Mouse (Mus musculus) kidney, embryonic 15.5 days (tissue): Measurements from ENCODE around the gene Frmd6. TPM values are rescaled to one million over a fixed set of nuclear protein-coding genes. Genes with fewer than 3 reads are reported as not detected.

ENCODE experiments used
- ATAC-seq: fragments of 200-750 bp; cut with Nextera tagmentation; replicated peaks from 2 replicates; pipeline ENCODE4 v1.8.0; 2017; ENCODE audit warnings: moderate TSS enrichment; ENCODE audit not compliant: low FRiP score
- H3K27ac ChIP-seq: fragments of 300-500 bp; sonication (generic); 2 replicates; pipeline ENCODE4 v1.5.1; 2015; ENCODE audit warnings: mild to moderate bottlenecking, inconsistent platforms
- H3K27me3 ChIP-seq: fragments of 300-500 bp; sonication (generic); 2 replicates; pipeline ENCODE4 v1.6.1; 2015; ENCODE audit warnings: inconsistent platforms
- H3K36me3 ChIP-seq: fragments of 300-500 bp; sonication (generic); 2 replicates; pipeline ENCODE4 v1.6.1; 2015; ENCODE audit warnings: inconsistent platforms
- H3K4me1 ChIP-seq: fragments of 300-500 bp; sonication (generic); 2 replicates; pipeline ENCODE4 v1.6.1; 2015; ENCODE audit warnings: inconsistent platforms
- H3K4me2 ChIP-seq: fragments of 300-500 bp; sonication (generic); 2 replicates; pipeline ENCODE4 v1.6.1; 2015; ENCODE audit warnings: moderate library complexity, mild to moderate bottlenecking, inconsistent platforms
- H3K4me3 ChIP-seq: fragments of 300-500 bp; sonication (generic); replicated peaks from 2 replicates; pipeline ENCODE4 v1.5.1; 2015; ENCODE audit warnings: mild to moderate bottlenecking, inconsistent platforms
- H3K9ac ChIP-seq: fragments of 300-500 bp; sonication (generic); 2 replicates; pipeline ENCODE4 v1.6.1; 2015; ENCODE audit warnings: mild to moderate bottlenecking, inconsistent platforms
- H3K9me3 ChIP-seq: fragments of 300-500 bp; sonication (generic); replicated peaks from 2 replicates; pipeline ENCODE4 v1.6.1; 2016; ENCODE audit warnings: inconsistent platforms
- WGBS: fragments of 180-500 bp; shearing (Covaris S2); methylation state at CpG from one replicate; pipeline ENCODE4 v1.1.7; 2015; ENCODE audit warnings: mixed read lengths; 5-methylcytosine and 5-hydroxymethylcytosine counted together
- polyA plus RNA-seq: library from polyadenylated mRNA; unstranded; fragments of >200 nt; fragmentation: Nextera tagmentation; extraction: Ambion mirVana; gene quantifications from 2 replicates; pipeline ENCODE4 v1.2.1, GENCODE M21; 2015

Gene Frmd6
- polyA plus RNA-seq, 1 experiment from 2014 or later = 19.4 TPM

DNA sequence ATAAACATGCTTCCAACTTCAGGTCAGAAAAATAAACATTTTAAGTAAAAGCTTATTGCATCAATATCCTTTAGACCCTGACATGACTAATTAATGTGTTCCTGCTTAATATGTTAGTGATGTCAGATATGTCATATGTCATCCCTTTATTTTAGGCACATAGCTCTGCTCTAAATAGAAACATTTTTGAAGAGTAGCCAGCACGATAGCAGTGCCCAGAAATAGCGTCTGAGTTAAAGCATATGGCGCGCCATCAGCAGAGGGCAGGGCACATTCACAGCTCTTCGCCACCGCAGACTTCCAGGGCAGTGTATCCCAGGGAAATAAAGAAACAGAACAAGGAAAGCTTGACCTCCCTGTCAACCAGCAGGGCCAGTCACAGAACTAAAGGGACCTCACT lies 13.1 kb upstream of the Frmd6 start:
- Histone ChIP-seq H3K27ac (no peak overlapping the region), H3K36me3 (no peaks in the 10 kb centered on the region), H3K27me3 (no peaks in the 10 kb centered on the region), H3K9ac (no peak overlapping the region), H3K4me3 (no peak overlapping the region), H3K9me3 (no peaks in the 10 kb centered on the region), H3K4me2 (no peak overlapping the region), H3K4me1 (peaks cover 5% of the 10 kb centered on the region; the same call in 1 of the 2 replicates)
- 64% methylated on average over 6 of the region's 6 CpGs for WGBS
- 0 out of 2 replicates have a peak, but pooled peaks have one; percentile 29 for ATAC-seq

DNA sequence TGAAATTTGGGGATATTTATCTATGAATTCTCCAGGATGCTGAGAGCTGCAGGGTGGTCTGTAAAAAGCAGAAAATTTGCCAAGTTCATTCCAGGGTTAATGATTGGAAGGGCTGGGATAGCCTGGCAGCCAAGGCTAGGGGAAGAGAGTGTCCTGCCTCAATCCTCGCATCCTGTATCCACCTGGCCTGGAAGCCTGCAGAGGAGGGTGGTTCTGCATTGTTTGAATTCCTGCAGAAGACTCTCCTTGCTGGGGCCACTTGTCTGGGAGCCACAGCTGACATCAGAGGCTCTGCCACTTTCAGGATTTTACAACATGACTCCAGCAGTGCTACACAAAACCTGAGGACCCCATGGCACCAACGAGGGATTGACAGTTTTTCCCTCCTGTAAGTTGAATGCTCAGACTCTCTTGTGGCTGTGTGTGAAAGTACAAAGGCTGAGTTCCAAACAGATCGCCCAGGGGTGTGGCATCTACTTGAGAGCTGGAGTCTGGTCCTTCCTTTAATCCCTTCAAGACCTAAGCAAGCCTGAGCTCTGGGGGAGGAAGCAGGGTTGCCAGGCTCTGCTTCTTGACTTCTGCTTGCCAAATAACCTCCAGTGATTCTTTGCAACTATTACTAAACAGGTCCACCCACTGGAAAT lies 12.4 kb upstream of the Frmd6 start:
- no peaks in the 10 kb centered on the region for H3K27me3 ChIP-seq
- H3K9me3 ChIP-seq = no peaks in the 10 kb centered on the region
- H3K4me1 ChIP-seq = peaks cover 5% of the 10 kb centered on the region; the same call in 1 of the 2 replicates
- H3K27ac ChIP-seq = no peak overlapping the region
- H3K9ac ChIP-seq = no peak overlapping the region
- no peak for ATAC-seq
- H3K4me2 ChIP-seq = no peak overlapping the region
- no peaks in the 10 kb centered on the region for H3K36me3 ChIP-seq
- WGBS = 22% methylated on average over 3 of the region's 3 CpGs
- no peak overlapping the region for H3K4me3 ChIP-seq

DNA sequence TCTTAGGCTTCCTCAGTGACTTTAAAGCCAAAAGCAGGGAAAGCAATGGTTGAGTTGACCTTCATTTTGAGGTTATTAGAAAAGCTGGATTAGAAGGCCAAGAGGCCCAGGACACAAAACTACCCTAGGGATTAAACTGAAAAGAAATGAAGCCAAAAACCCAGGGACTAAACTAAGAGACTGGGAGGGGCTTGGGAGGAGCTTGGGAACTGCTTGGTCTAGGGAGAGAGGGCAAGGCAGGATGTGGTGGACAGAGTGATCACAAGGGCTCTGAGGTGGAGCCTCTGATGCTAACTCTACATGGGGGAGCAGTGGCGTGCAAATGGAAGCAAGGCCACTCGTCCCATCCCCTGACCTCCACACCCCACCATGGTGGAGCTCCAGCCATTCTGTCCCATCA lies 8.6 kb upstream of the Frmd6 start:
- no peak for ATAC-seq
- Histone ChIP-seq H3K4me2 (no peak overlapping the region), H3K9me3 (no peaks in the 10 kb centered on the region), H3K36me3 (no peaks in the 10 kb centered on the region), H3K27ac (no peak overlapping the region), H3K27me3 (no peaks in the 10 kb centered on the region), H3K9ac (no peak overlapping the region), H3K4me1 (peaks cover 5% of the 10 kb centered on the region; the same call in 1 of the 2 replicates), H3K4me3 (no peak overlapping the region)
- WGBS = 86% methylated on average over 2 of the region's 2 CpGs

DNA sequence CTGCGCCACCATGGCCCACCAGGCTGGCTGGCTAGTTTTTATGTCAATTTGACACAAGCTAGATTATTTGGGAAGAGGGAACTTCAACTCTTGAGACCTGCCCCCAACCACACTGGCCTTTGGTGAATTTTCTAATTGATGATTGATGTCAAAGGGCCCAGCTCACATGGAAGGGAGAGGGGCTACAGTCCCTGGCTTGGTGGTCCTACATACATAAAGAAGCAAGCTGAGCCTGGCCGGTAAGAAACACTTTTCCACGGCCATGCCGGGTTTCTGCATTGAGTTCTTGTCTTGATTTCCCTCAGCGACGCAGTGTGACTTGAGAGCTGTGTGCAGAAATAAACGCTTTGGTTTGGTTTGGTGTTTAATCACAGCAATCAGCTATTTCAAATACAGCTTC lies 1.3 kb upstream of the Frmd6 start:
- H3K36me3 ChIP-seq = no peaks in the 10 kb centered on the region
- peak overlapping the region; percentile 88 for H3K4me3 ChIP-seq
- H3K4me2 ChIP-seq = peak overlapping the region; percentile 81
- ATAC-seq = no peak
- H3K4me1 ChIP-seq = peaks cover 26% of the 10 kb centered on the region
- H3K9ac ChIP-seq = peak overlapping the region; percentile 69; the same call in 1 of the 2 replicates
- 53% methylated on average over 7 of the region's 7 CpGs for WGBS
- H3K27me3 ChIP-seq = no peaks in the 10 kb centered on the region
- H3K9me3 ChIP-seq = no peaks in the 10 kb centered on the region
- no peak overlapping the region for H3K27ac ChIP-seq

DNA sequence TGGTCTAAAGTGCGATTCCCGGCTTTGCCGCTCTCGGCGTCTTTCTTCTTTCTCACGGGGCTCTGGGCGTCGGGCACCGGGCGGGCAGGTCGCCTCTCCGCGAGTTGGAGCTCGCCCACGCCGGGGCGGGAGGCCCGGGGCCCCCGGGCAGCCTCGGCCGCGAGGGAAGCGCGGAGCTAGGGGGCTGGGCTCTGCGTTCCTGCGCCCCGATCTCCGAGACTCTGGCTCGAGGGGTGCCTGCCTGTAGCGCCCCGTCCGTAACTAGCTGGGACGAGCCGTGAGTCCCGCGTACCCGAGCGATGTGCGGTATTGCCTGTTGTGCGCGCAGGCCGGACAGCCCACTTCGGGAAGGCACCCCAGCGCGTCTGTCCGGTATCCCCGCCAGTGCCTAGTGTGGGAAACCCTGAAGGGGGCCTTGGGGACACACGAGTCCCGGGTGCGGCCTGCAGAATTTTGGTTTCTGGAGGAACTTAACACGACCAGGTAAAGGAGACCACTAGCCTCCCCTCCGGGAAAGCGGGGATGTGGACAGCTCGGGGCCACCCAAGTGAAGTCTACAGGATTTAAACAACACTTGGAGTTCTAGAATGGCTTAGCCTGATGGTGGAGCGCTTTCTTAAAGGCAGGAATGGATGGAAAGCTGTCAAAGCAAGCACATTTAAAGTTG lies 470 bp downstream of the Frmd6 start:
- peak overlapping the region; percentile 81 for H3K4me2 ChIP-seq
- peak overlapping the region; percentile 88 for H3K9ac ChIP-seq
- H3K4me1 ChIP-seq = peaks cover 35% of the 10 kb centered on the region
- 0% methylated on average over 55 of the region's 55 CpGs for WGBS
- peak overlapping the region; percentile 88 for H3K4me3 ChIP-seq
- H3K27ac ChIP-seq = peak overlapping the region; percentile 98
- peak; percentile 67; the same call in 1 of the 2 replicates for ATAC-seq
- H3K27me3 ChIP-seq = no peaks in the 10 kb centered on the region
- H3K36me3 ChIP-seq = no peaks in the 10 kb centered on the region
- H3K9me3 ChIP-seq = no peaks in the 10 kb centered on the region

DNA sequence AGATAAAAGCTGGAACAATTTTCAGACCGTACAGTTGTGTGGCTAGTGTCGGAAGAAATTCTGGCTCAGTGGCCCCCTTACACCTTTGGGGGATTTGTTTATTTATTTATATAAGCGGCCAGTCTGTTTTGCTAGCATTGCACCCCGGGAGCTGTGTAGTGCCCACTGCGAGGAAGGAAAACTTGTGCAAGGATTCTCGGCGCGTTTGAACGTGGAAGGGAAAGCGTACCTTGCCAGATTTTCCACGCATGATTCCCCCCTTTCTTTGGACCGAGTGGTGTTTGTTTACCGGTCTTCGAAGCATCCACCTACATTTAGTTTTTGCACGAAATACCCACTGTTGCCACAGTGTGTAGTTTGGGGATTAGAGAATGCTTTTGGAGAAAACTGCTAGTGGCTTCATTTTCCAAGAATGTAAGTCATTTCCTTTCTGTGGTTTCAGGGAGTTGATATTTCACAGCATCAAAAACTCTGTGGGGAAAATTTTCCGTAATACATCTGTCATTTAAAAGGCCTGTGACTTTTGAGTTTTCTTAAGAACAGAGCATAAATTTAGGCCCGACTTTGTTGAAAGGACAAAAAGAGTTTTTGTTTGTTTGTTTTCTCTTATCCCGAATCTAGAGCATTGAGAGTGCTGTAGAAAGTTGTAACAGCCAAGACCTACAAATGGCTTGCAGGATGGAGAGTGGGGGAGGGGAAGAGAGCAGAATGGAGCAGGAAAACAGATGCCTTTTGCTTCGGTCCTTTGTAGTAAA lies 1.2 kb downstream of the Frmd6 start:
- no peak for ATAC-seq
- Histone ChIP-seq H3K4me3 (peak overlapping the region; percentile 88), H3K27ac (peak overlapping the region; percentile 98), H3K9me3 (no peaks in the 10 kb centered on the region), H3K27me3 (no peaks in the 10 kb centered on the region), H3K4me1 (peaks cover 35% of the 10 kb centered on the region), H3K36me3 (no peaks in the 10 kb centered on the region), H3K4me2 (peak overlapping the region; percentile 81), H3K9ac (peak overlapping the region; percentile 88)
- WGBS = 2% methylated on average over 19 of the region's 19 CpGs

DNA sequence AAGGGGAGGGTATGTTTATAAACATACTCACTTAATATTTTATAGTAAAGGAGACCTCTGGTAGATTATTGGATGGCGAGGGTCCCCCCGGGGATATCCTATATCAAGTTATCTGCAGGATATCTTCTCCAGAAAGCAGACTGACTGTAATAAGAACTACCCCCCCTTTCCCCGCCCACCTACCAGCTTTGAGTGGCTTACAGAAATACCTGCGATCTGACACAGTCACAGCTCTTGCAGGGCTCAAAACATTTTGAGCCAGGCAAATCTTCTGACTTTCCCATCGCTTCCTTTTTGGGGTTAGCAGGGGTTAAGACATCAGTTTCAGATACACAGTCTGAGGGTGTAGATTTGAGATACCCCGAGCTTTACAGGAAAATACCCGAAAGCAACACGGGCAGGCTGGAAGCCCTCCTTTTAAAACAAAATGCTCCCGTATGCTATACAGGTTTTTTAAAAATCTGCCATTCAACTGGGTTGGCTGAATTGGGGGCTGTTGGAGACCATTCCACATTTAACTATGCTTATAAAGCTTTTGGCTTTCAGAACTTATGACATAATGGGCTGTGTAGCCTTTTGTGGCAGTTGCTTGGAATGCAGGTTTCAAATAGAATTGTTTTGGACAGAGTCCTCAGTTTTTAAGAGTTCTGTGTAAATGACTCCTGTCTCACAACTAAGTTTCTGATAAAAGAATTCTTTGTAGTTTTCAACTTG lies 2.0 kb downstream of the Frmd6 start:
- WGBS = 21% methylated on average over 9 of the region's 9 CpGs
- no peak overlapping the region for H3K9ac ChIP-seq
- no peaks in the 10 kb centered on the region for H3K9me3 ChIP-seq
- H3K27ac ChIP-seq = peak overlapping the region; percentile 98; the same call in 1 of the 2 replicates
- ATAC-seq = no peak
- H3K27me3 ChIP-seq = no peaks in the 10 kb centered on the region
- peak overlapping the region; percentile 88 for H3K4me3 ChIP-seq
- no peaks in the 10 kb centered on the region for H3K36me3 ChIP-seq
- H3K4me1 ChIP-seq = peaks cover 35% of the 10 kb centered on the region
- H3K4me2 ChIP-seq = peak overlapping the region; percentile 81

DNA sequence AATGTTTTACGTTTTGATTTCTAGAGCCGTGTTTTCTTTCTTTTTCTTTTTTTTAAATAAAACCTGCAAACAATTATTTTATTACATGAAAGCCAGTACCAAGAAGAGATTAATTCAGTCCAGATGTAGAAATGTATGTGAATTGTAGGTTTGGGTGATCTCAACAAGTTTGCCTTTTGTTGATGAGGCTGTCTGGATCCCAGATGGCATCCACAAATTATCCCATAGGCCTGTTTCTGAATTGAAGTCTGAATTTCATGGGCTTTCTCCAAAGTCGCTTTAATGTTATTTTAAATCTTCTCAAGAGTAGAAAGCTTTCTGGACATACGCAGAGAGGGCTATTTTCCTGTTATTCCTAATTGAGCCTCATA lies 2.6 kb downstream of the Frmd6 start:
- Histone ChIP-seq H3K9me3 (no peaks in the 10 kb centered on the region), H3K36me3 (no peaks in the 10 kb centered on the region), H3K4me1 (peaks cover 35% of the 10 kb centered on the region), H3K9ac (no peak overlapping the region), H3K27ac (no peak overlapping the region), H3K4me3 (no peak overlapping the region), H3K27me3 (no peaks in the 10 kb centered on the region), H3K4me2 (no peak overlapping the region)
- no peak for ATAC-seq
- WGBS = 63% methylated on average over 4 of the region's 4 CpGs

DNA sequence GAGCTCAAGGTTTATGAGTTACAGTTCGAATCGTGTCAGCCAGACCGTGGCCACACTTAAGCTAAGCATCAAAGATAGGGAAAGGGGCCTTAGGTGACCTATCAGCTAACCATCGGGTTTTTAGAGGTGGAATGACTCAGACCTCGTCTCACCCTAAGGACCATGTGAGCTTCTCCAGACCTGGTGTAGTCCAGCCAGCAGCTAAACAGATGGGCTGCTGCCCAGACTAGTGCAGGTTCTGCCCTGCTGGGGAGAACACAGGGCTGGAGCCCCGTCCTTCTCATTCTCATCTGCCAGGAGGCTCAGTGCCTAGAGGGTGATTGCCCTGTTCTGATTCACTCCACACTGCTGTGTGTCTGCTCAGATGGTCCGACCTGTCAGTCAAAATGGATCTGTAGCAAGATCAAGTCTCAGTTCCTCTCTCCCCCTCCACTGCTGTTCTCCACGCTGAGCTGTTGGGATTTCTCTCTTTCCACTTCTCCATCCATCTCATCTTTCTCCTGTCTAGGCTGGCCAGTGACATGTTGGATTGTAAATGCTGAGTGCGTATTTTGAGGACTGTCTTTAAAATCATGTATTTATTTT lies 5.8 kb downstream of the Frmd6 start:
- peaks cover 33% of the 10 kb centered on the region for H3K4me1 ChIP-seq
- no peak overlapping the region for H3K9ac ChIP-seq
- H3K9me3 ChIP-seq = no peaks in the 10 kb centered on the region
- H3K4me3 ChIP-seq = no peak overlapping the region
- H3K27ac ChIP-seq = no peak overlapping the region
- no peaks in the 10 kb centered on the region for H3K27me3 ChIP-seq
- H3K36me3 ChIP-seq = no peaks in the 10 kb centered on the region
- no peak for ATAC-seq
- 47% methylated on average over 9 of the region's 9 CpGs for WGBS
- no peak overlapping the region for H3K4me2 ChIP-seq

DNA sequence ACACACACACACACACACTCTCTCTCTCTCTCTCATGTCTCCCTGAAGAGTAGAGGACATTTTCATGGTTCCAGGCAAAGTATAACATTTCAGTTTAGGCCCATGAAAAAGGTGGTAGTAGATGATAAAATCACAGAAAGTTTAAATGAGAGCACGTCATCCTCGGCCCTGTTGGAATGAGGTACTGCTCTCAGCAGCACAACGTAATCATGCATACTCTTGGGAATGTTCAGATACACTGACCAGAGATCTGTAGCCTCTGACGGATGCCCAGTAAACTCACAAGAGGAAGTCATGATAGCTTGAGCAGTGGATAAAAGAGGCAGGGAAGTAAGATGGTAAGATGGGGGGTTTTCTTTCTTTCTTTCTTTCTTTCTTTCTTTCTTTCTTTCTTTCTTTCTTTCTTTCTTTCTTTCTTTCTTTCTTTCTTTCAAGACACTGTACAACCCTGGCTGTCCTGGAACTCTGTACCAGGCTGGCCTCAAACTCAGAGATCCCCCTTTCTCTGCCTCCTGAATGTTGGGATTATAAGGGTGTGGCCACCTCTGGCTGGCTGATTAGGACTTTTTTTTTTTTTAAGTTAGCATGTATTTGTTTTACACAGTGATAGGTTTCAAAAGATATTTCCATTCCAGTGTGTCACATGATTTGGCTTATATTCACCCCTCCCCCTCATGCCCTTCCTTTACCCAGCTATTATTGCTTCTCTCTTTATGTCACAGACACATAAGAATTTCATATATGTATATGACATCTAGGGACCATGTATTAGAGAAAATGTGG lies 7.1 kb downstream of the Frmd6 start:
- H3K27me3 ChIP-seq = no peaks in the 10 kb centered on the region
- no peak for ATAC-seq
- H3K4me1 ChIP-seq = peaks cover 22% of the 10 kb centered on the region
- H3K4me3 ChIP-seq = no peak overlapping the region
- H3K27ac ChIP-seq = no peak overlapping the region
- H3K4me2 ChIP-seq = no peak overlapping the region
- WGBS = 70% methylated on average over 4 of the region's 4 CpGs
- no peak overlapping the region for H3K9ac ChIP-seq
- H3K36me3 ChIP-seq = no peaks in the 10 kb centered on the region
- no peaks in the 10 kb centered on the region for H3K9me3 ChIP-seq

DNA sequence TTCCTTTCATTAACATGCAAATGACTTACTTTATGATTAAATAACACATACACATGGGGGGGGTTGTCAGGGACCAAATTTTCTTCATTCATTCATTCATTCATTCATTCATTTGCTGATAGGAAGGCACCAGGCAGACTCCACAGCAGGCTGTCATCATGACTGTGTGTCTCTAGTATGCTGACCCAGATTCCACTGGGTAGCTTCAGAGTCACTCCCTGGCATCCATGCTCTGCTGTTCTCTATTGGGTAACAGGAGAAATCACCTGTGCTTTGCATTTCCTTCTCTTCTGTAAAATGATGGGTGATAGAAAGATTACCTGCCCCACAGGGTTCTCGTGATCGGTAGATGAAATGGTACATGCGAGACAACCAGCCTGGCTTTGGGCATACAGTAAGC lies 7.7 kb downstream of the Frmd6 start:
- H3K27ac ChIP-seq = no peak overlapping the region
- no peak overlapping the region for H3K4me3 ChIP-seq
- 96% methylated on average over 3 of the region's 3 CpGs for WGBS
- no peaks in the 10 kb centered on the region for H3K27me3 ChIP-seq
- no peaks in the 10 kb centered on the region for H3K9me3 ChIP-seq
- no peak for ATAC-seq
- no peak overlapping the region for H3K4me2 ChIP-seq
- H3K36me3 ChIP-seq = no peaks in the 10 kb centered on the region
- H3K9ac ChIP-seq = no peak overlapping the region
- H3K4me1 ChIP-seq = peaks cover 23% of the 10 kb centered on the region
